Mouse (Mus musculus): ENCODE data around the gene Cenpb.

- no peak for TF ChIP-seq CTCF (IDR thresholded peaks at IDR 0.05)
- TF ChIP-seq EP300 (IDR thresholded peaks at IDR 0.05) = no peak
Observed at GRCm38 (mm10) chr2:131156987-131157386, 22.9 kb downstream of the Cenpb start.

Measured in lung, postnatal 0 days (tissue).